Mouse (Mus musculus) forebrain, embryonic 12.5 days (tissue): Measurements from ENCODE around the gene Glrx5. TPM values are rescaled to one million over a fixed set of nuclear protein-coding genes. Genes with fewer than 3 reads are reported as not detected.

Experiments used
- ATAC-seq: fragments of 200-750 bp; cut with Nextera tagmentation; 2 replicates; pipeline ENCODE4 v1.8.0; 2017; ENCODE audit warnings: moderate TSS enrichment; ENCODE audit not compliant: low FRiP score
- H3K27ac ChIP-seq: fragments of 300-500 bp; sonication (generic); 2 replicates; pipeline ENCODE4 v1.5.1; 2016; ENCODE audit warnings: mild to moderate bottlenecking
- H3K27me3 ChIP-seq: fragments of 300-500 bp; sonication (generic); 2 replicates; pipeline ENCODE4 v1.6.1; 2016; ENCODE audit warnings: mild to moderate bottlenecking
- H3K36me3 ChIP-seq: fragments of 300-500 bp; sonication (generic); replicated peaks from 2 replicates; pipeline ENCODE4 v1.6.1; 2016; ENCODE audit warnings: mild to moderate bottlenecking
- H3K4me1 ChIP-seq: fragments of 300-500 bp; sonication (generic); 2 replicates; pipeline ENCODE4 v1.6.1; 2016
- H3K4me2 ChIP-seq: fragments of 300-500 bp; sonication (generic); 2 replicates; pipeline ENCODE4 v1.6.1; 2016; ENCODE audit warnings: mild to moderate bottlenecking, moderate library complexity
- H3K4me3 ChIP-seq: fragments of 300-500 bp; sonication (generic); replicated peaks from 2 replicates; pipeline ENCODE4 v1.5.1; 2016; ENCODE audit warnings: mild to moderate bottlenecking
- H3K9ac ChIP-seq: fragments of 300-500 bp; sonication (generic); 2 replicates; pipeline ENCODE4 v1.6.1; 2016; ENCODE audit warnings: mild to moderate bottlenecking
- H3K9me3 ChIP-seq: fragments of 300-500 bp; sonication (generic); 2 replicates; pipeline ENCODE4 v1.6.1; 2016
- WGBS: fragments of 180-500 bp; shearing (Covaris S2); methylation state at CpG from one replicate; pipeline ENCODE4 v1.1.7; 2016; 5-methylcytosine and 5-hydroxymethylcytosine counted together
- polyA plus RNA-seq: library from polyadenylated mRNA; unstranded; fragments of >200 nt; fragmentation: Nextera tagmentation; extraction: Ambion mirVana; gene quantifications from 2 replicates; pipeline ENCODE4 v1.2.1, GENCODE M21; 2016

The Glrx5 gene
- polyA plus RNA-seq, 1 experiment from 2014 or later = 173 TPM

DNA sequence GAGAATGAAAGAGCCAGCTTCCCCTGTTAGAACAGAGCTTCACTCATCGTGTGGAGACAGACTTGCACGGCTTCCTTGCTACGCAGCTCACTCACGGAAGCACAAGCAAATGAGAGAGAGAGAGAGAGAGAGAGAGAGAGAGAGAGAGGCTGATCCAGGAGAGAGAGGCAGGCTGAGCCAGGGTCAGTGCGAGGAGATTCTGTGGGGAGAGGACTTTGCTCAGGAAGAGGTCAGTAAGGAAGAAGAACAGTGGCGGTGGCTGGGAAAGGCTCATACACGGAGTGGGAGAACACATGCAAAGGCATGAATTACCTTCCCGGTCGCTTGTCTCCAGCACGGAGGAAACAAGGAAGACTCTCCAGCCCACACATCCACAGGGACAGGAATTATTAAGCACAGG, 35.3 kb upstream of the Glrx5 start:
- Histone ChIP-seq H3K27me3 (0 out of 2 replicates have a peak, but pooled peaks cover 6% of the 10 kb centered on the region), H3K4me2 (no peak overlapping the region), H3K9ac (no peak overlapping the region), H3K4me1 (no peaks in the 10 kb centered on the region; the same call in 1 of the 2 replicates), H3K36me3 (no peaks in the 10 kb centered on the region), H3K4me3 (no peak overlapping the region), H3K9me3 (no peaks in the 10 kb centered on the region), H3K27ac (no peak overlapping the region)
- no peak for ATAC-seq
- 85% methylated on average over 10 of the region's 10 CpGs for WGBS

DNA sequence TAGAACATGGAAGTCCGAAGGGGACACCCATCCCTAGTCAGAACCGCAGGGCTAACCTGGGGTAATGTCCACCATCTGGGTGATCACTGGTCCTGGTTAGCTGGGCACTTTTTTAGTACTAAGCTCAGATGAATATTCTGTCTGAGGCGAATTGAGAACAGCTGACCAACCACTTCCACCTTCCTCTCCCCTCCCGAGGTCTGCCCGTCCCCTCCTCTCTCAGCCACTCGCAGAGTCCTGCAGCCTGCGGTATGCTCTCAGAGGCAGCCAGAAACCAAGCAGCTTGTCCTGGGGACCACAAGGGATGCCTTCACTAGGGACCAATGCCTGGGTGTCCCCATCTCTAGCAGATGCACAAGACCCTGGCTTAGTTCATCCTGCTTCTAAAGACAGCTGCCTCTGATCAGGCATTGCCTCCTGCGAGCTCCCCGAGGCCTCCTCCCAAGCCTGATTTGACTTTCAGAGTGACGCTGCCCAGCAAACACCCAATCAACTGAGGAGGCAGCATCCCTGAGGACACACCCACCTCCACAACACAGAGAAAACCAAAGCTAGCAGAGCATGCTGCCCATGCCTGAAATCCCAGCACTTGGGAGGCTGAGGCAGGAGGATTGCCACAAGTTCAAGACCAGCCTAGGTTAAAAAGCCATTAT, 34.7 kb upstream of the Glrx5 start:
- Histone ChIP-seq H3K9me3 (no peaks in the 10 kb centered on the region), H3K9ac (no peak overlapping the region), H3K4me2 (no peak overlapping the region), H3K4me1 (peaks cover 4% of the 10 kb centered on the region), H3K27ac (no peak overlapping the region), H3K36me3 (no peaks in the 10 kb centered on the region), H3K27me3 (0 out of 2 replicates have a peak, but pooled peaks cover 6% of the 10 kb centered on the region), H3K4me3 (no peak overlapping the region)
- WGBS = 82% methylated on average over 10 of the region's 10 CpGs
- no peak for ATAC-seq

DNA sequence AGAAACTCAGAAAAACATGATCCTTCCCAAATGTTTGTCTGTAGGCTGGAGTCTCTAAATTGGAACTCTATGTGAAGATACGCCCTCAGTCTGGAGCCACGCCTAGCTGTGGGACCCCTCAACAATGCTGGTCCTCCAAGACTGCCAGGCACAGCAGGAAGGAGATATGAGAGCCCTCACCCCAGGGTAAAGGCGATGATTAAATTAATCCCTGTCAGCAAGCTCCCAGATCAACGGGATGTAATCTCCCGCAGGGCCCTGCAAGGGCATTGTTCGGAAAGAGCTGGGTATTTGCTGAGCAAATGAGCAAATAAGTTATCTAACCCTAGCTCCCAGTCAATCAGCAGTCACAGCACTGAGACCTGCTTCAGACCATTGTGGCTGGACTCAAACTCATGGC, 33.9 kb upstream of the Glrx5 start:
- H3K9me3 ChIP-seq = no peaks in the 10 kb centered on the region
- 0 out of 2 replicates have a peak, but pooled peaks cover 6% of the 10 kb centered on the region for H3K27me3 ChIP-seq
- no peak overlapping the region for H3K4me2 ChIP-seq
- no peaks in the 10 kb centered on the region for H3K36me3 ChIP-seq
- H3K4me3 ChIP-seq = no peak overlapping the region
- 54% methylated on average over 6 of the region's 6 CpGs for WGBS
- ATAC-seq = no peak
- H3K9ac ChIP-seq = no peak overlapping the region
- no peak overlapping the region for H3K27ac ChIP-seq
- H3K4me1 ChIP-seq = peaks cover 11% of the 10 kb centered on the region

DNA sequence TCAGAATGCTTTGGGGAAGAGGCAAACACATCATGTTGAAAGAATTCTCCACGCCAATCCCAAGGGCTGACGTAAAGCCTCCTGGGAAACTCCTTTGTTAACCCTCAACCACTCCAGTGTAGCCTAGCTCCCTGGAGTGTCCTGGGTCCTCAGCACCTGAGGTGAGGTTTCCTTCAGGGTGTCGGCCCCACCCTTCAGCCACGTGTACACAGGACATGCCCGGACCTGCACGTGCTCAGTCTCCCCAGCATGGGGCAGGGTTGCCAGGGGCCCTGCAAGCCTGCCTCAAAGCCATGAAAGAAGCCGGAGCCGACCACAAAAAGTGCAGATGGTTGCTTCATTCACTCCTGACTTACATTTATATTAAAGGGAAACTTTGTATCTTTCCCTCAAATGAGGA, 33.3 kb upstream of the Glrx5 start:
- H3K9me3 ChIP-seq = no peaks in the 10 kb centered on the region
- peaks cover 11% of the 10 kb centered on the region for H3K4me1 ChIP-seq
- 68% methylated on average over 8 of the region's 8 CpGs for WGBS
- H3K4me2 ChIP-seq = no peak overlapping the region
- H3K27me3 ChIP-seq = 0 out of 2 replicates have a peak, but pooled peaks cover 6% of the 10 kb centered on the region
- no peaks in the 10 kb centered on the region for H3K36me3 ChIP-seq
- ATAC-seq = no peak
- H3K4me3 ChIP-seq = no peak overlapping the region
- H3K9ac ChIP-seq = no peak overlapping the region
- H3K27ac ChIP-seq = no peak overlapping the region

DNA sequence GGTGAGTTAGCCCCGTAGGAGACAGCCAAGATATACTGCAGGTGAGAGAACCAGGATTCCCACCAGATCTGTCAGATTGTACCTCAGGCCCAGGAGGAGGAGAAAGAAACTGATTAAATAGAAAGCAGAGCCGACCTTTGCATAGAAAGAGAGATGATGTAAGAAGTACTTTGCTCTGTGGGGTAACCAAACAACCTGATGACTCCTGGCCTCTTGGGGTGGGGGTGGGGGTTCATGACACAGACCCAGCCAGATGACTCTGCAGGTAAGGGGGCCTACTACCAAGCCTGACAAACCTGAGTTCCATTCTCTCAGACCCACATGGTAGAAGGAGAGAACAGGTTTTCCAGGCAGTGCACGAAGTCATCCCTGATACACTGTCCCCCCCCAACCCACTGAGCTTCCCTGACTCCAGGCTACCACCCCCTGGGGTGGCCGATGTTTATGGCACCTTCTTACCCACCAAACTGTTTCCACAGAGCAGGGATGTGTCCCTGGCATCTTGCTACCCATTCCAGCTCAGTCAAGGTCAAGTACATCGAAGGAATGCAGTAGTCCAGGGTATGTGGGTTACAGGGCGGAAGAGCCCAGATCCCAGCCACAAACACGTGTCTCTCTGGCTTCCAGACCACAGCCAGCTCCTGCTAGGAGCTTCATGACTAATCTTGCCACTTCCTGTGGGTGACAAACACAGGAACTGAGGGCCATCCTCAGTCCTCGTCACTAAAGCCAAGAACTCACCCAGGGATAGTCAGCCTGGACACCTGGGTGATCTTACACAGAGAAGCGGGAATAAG, 31.8 kb upstream of the Glrx5 start:
- Histone ChIP-seq H3K9me3 (no peaks in the 10 kb centered on the region), H3K4me2 (no peak overlapping the region), H3K36me3 (no peaks in the 10 kb centered on the region), H3K4me3 (no peak overlapping the region), H3K27ac (no peak overlapping the region), H3K27me3 (0 out of 2 replicates have a peak, but pooled peaks cover 6% of the 10 kb centered on the region), H3K9ac (no peak overlapping the region), H3K4me1 (peaks cover 11% of the 10 kb centered on the region)
- 82% methylated on average over 9 of the region's 9 CpGs for WGBS
- no peak for ATAC-seq

DNA sequence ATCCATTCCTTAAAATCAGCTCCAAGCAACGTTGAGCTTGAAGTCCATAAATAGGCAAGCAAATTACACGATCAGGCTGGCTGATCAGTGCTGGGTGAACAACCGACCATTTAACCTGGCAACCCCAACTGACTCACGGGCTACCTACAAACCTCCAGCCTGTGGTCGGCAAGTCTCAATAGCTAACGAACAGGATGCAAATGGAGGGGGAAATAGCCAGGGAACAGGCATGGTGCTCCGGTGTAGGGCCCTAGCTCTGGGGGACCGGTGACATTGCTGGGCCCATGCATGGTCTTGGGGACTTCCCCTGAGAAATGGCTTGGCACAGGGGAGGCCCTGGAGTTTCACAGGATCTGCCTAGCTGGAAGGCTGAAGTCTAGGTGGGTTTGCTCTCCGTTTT, 31.2 kb upstream of the Glrx5 start:
- 90% methylated on average over 9 of the region's 9 CpGs for WGBS
- peaks cover 8% of the 10 kb centered on the region; the same call in 1 of the 2 replicates for H3K27me3 ChIP-seq

DNA sequence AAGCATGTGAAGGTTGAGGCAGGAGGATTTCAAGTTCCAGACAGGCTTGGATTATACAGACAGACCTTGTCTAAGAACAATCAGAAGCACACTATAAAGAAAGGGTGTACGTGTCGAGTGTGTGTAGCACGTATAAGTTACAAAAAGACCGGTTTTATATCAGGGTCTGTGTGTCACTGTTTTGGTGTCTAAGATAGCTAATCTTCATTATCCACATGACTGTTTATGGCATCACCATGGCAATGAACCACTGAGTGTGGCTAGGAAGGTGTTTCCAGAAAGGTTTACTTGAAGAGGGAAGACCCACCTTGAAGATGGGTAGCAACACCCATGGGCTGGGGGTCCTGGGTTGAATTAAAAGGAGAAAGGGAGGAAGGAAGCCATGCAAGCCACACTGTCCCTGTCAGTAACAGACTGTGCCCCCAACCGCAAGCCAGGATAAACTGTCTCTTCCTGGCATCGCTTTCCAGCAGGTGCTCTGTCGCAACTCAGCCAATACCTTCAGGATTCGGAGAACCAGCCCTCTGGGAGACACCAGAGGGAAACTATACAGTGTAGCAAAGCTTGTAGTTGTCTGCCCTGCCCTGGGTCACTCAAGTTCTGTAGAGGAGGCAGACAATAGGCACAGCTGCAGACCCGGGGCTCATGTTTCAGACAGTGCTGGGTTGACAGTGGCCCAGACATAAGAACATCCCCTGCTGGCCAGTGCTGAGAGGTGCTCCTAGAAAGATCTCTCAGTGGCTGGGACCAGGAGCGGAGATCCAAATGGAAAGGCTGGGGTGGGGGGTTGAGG, 30.0 kb upstream of the Glrx5 start:
- no peak overlapping the region for H3K4me2 ChIP-seq
- H3K36me3 ChIP-seq = no peaks in the 10 kb centered on the region
- H3K9ac ChIP-seq = no peak overlapping the region
- 69% methylated on average over 10 of the region's 10 CpGs for WGBS
- H3K27ac ChIP-seq = no peak overlapping the region
- peaks cover 11% of the 10 kb centered on the region for H3K4me1 ChIP-seq
- no peak overlapping the region for H3K4me3 ChIP-seq
- no peak for ATAC-seq
- H3K9me3 ChIP-seq = no peaks in the 10 kb centered on the region
- H3K27me3 ChIP-seq = peaks cover 17% of the 10 kb centered on the region

More for the DNA sequence above, 31.2 kb upstream of the Glrx5 start:
- H3K4me2 ChIP-seq = no peak overlapping the region
- no peak overlapping the region for H3K9ac ChIP-seq
- H3K36me3 ChIP-seq = no peaks in the 10 kb centered on the region
- peaks cover 11% of the 10 kb centered on the region for H3K4me1 ChIP-seq
- H3K9me3 ChIP-seq = no peaks in the 10 kb centered on the region
- no peak overlapping the region for H3K4me3 ChIP-seq
- ATAC-seq = no peak
- no peak overlapping the region for H3K27ac ChIP-seq

DNA sequence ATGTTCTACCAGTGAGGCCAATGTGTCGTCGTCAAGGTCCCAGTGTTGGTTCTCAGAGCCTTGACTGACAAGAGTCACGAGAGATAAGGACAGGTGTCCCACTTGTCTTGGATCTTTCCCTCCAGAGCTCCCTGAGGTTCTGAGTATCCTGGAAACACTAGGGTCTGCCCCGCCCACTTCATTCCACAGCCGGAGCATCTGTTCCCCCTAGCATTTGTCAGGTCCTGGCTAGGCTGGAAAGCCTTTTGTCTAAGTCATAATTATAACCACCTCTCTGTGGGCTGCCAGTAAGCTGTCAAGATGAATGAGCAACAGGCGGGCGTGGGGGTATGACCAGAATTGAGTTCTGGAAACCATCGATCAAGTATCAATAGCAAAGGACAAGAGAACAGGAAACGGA, 29.3 kb upstream of the Glrx5 start:
- WGBS = 49% methylated on average over 9 of the region's 9 CpGs
- Histone ChIP-seq H3K9ac (no peak overlapping the region), H3K4me2 (no peak overlapping the region), H3K4me3 (no peak overlapping the region), H3K4me1 (peaks cover 11% of the 10 kb centered on the region), H3K27me3 (peaks cover 23% of the 10 kb centered on the region), H3K9me3 (no peaks in the 10 kb centered on the region), H3K36me3 (no peaks in the 10 kb centered on the region), H3K27ac (no peak overlapping the region)
- no peak for ATAC-seq

DNA sequence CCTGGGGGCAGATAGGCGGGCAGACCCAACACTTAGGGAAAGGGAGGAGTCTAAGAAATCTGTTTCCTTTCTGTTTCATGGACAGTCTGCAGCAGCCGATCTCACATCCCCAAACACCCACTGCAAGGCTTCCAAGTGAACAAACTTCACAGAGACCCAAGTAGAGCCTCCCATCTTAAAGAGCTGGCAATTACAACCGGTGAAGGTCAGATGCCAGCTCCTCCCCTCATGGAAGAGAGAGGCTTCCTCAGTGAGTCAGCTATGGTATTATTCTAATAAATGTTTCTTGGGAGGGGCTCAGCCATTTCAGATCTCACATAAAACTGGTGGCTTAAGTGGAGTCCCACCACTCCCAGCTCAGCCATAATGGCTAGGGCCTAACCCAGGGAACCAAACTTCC, 28.8 kb upstream of the Glrx5 start:
- Histone ChIP-seq H3K4me3 (no peak overlapping the region), H3K9me3 (no peaks in the 10 kb centered on the region), H3K36me3 (no peaks in the 10 kb centered on the region), H3K4me1 (peaks cover 16% of the 10 kb centered on the region), H3K27ac (no peak overlapping the region), H3K4me2 (no peak overlapping the region), H3K27me3 (peaks cover 29% of the 10 kb centered on the region), H3K9ac (no peak overlapping the region)
- 96% methylated on average over 3 of the region's 3 CpGs for WGBS
- no peak for ATAC-seq

DNA sequence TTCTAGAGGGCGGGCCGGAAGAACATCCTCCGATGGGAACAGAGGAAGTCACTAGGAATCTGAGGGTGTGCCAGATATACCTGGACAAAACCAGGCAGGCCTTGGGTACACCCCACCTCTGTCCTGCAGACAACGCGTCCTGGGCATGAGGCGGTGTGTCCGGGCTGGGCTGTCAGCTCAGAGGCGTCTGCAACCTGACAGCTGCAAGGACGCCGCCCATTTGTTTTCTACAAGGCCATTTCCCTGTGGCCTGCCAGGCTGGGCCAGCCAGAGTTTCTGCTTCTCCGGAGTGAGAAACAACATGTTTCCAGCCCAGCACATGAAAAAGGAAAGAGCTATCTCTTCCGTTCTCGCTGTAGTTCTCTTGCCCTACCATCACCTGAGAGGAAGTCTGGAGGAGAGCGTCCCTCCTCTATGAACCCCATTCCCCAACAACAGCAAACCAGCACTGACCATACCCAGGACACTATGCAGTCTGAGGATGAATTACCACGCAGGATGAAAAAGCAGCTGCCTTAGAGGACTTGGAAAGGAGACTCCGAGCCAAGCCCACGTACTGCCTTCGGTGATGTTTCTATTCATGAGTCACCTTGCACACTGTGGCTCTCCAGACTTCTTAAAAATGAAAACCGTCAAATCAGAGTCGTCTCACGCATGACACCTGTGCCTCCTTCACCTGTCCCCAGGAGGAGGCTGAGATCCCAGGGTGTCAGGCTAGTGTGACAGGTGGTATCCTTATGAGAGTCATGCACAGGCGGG, 27.4 kb upstream of the Glrx5 start:
- Histone ChIP-seq H3K4me2 (no peak overlapping the region), H3K9ac (no peak overlapping the region), H3K9me3 (no peaks in the 10 kb centered on the region), H3K27ac (no peak overlapping the region), H3K36me3 (no peaks in the 10 kb centered on the region), H3K4me1 (peaks cover 31% of the 10 kb centered on the region), H3K4me3 (no peak overlapping the region), H3K27me3 (peaks cover 39% of the 10 kb centered on the region)
- 85% methylated on average over 22 of the region's 22 CpGs for WGBS
- ATAC-seq = no peak

DNA sequence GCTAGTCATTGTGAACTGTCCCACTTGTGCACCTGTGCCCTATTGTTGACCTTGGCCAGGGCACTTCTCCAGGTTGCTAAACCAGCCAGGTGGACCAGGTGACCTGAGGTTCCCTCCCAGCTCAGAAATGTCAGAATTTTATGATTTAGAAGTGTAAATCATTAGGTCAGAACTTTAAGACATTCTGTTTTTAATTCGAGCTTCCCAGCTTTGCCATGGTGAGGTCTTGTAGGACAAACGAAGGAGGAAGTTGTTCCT, 26.8 kb upstream of the Glrx5 start:
- H3K9ac ChIP-seq = no peak overlapping the region
- peaks cover 42% of the 10 kb centered on the region for H3K27me3 ChIP-seq
- H3K4me2 ChIP-seq = no peak overlapping the region
- no peak for ATAC-seq
- peaks cover 33% of the 10 kb centered on the region for H3K4me1 ChIP-seq
- H3K36me3 ChIP-seq = no peaks in the 10 kb centered on the region
- no peak overlapping the region for H3K4me3 ChIP-seq
- 68% methylated on average over 2 of the region's 2 CpGs for WGBS
- no peaks in the 10 kb centered on the region for H3K9me3 ChIP-seq
- no peak overlapping the region for H3K27ac ChIP-seq

DNA sequence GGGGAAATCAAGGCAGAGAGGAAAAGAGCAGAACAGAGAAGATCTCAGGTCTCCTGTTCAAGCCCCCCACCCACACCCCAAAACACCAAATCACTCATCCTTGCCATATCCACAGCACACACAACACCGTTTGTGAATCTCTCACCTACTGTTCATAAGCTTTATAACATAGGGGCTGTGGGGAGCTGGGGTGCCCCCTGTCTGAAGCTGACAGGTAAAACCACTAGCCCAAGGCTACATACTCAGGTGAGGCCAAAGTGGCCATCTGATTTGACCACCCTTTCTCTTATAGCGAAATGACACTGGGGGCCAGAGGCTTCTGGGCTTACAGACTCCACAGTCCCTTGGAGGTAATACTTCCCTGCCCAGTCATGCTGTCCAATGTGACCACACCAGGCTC, 24.3 kb upstream of the Glrx5 start:
- peaks cover 25% of the 10 kb centered on the region for H3K4me1 ChIP-seq
- WGBS = 56% methylated on average over 2 of the region's 2 CpGs
- no peak for ATAC-seq
- no peak overlapping the region for H3K4me2 ChIP-seq
- no peaks in the 10 kb centered on the region for H3K36me3 ChIP-seq
- no peak overlapping the region for H3K9ac ChIP-seq
- H3K27me3 ChIP-seq = peaks cover 54% of the 10 kb centered on the region
- no peaks in the 10 kb centered on the region for H3K9me3 ChIP-seq
- H3K4me3 ChIP-seq = no peak overlapping the region
- no peak overlapping the region for H3K27ac ChIP-seq
